Mouse (Mus musculus) left cerebral cortex, postnatal 4 days (tissue): Measurements from ENCODE around the gene Il13ra1. TPM values are rescaled to one million over a fixed set of nuclear protein-coding genes. Genes with fewer than 3 reads are reported as not detected.

Source experiments
- DNase-seq: peaks from one replicate; pipeline ENCODE4 v3.0.0-alpha.2; 2022
- intact Hi-C: fragments of 180-260 bp; cut with DNase I; formaldehyde crosslinking; loops from one replicate; pipeline ENCODE4 v1.15.1; 2025
- total RNA-seq, 2 experiments: library from RNA; stranded (reverse); gene quantifications; 2 replicates each; pipeline ENCODE4 v1.2.3; 2021

Il13ra1 gene
- total RNA-seq, 2 experiments from 2014 or later, result 4.1 to 4.9 TPM

- intact Hi-C loops, result no loop called here
- no peak for DNase-seq
These were observed 82.0 kb downstream of the Il13ra1 start for GRCm38 (mm10) chrX:36193951-36194350.

- intact Hi-C loops, result no loop called here
- DNase-seq, result peak; percentile 23
These were observed 84.0 kb downstream of the Il13ra1 start, which contains the start of gene Zcchc12 for GRCm38 (mm10) chrX:36195736-36196525. TSS of gene Zcchc12 (plus strand) at chrX:36195904.

GRCm38 (mm10) chrX:36209554-36209953, 97.6 kb downstream of the Il13ra1 start:
- no peak for DNase-seq
- intact Hi-C loops, result no loop called here

GRCm38 (mm10) chrX:36211216-36211615, 99.3 kb downstream of the Il13ra1 start:
- intact Hi-C loops, result no loop called here
- DNase-seq, result no peak

Other genes starting within 250 kb of the Il13ra1 start
- 10 to 100 TPM; 17.4 to 20.5 TPM for gene Dock11, start 223.3 kb upstream of the Il13ra1 start, total RNA-seq
- 100 to 1,000 TPM in 1 of 2 experiments, 10 to 100 TPM in 1; 88.0 to 143 TPM for gene Zcchc12, start 83.8 kb downstream of the Il13ra1 start, total RNA-seq
- 1 to 10 TPM; 4.7 to 5.6 TPM for gene Lonrf3, start 216.2 kb downstream of the Il13ra1 start, total RNA-seq